Mouse (Mus musculus): ENCODE data around the gene Gm45799.
A peak's percentile ranks its signal among the peaks of the same experiment; 100 is the strongest.

Gm45799 gene

GRCm38 (mm10) chr7:105640233-105640893 lies at the start of gene Gm45799, which contains the start of gene Arfip2:
TSS of gene Gm45799 (plus strand) at chr7:105640552.
TSS of gene Arfip2 (minus strand) at chr7:105640416.
- peak; percentile 100 for DNase-seq (ENCODE audit: low read depth, low spot score)

DNA sequence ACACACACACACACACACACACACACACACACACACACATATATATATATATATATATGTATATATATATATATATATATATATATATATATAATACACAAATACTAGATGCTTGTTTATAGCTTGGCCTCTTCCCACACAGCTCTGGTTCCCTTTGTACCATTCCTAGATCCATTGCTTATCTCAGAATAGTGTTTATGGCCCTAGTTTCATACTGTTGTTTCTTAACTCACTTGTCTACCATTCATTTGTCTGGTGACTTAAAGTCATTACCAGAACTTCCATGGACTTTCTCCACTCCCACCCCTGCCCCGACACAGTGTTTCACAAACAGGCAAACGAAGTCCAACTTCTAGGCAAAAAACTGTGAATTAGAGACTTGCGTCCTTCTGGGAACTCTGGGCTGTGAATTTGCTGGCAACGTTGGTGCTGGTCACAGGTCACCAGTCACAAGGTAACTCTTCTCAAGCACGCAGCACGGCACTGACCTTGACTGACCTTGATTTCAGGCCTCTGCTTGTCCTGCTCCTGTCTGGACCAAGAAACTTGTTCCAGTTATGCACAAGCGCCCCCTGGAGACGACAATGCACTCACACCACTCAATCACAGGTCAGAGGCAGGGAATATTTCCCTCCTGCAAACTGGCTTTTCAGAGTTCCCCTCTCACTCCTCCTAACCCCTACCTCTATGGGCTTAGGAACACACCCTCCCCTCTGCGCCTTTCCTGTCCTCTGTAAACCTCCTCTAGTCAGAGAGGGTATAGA lies 37.3 kb upstream of the Gm45799 start:
- DNase-seq (ENCODE audit: low read depth, low spot score): peak; percentile 87

DNA sequence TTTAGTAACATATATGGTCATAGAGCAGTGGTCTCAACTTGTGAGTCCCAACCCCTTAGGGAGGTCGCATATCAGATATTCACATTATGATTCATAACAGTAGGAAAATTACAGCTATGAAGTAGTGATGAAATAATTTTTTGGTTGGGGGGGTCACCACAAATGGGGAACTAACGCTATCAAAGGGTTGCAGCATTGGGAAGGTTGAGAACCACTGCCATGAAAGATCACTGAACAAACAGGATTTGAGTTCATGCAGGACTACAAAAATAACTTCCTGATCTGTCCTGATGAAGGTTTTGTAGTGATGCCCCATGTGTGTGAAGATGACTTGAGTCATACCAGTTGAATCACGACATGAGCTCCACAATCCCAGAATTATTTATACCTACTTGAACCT lies 31.9 kb upstream of the Gm45799 start:
- DNase-seq (ENCODE audit: low read depth, low spot score): no peak

DNA sequence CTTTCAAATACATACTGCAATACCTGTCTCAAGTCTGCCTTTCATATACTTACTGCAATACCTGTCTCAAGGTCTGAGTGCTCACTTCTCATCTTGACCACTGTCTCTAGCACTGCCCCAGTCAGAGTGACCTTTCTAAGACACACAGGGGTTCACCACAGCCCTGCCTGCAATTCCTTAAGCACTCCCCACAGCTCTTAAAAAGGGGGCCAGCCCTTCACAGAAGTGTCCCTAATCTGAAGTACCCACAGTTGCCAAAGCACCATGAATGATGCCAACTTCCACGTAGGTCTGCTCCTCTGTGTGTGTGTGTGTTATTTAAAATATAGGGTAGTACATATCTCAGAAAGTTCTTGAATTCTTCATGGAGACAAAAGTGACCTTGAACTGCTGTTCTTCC lies 28.6 kb upstream of the Gm45799 start:
- no peak for DNase-seq (ENCODE audit: low read depth, low spot score)

DNA sequence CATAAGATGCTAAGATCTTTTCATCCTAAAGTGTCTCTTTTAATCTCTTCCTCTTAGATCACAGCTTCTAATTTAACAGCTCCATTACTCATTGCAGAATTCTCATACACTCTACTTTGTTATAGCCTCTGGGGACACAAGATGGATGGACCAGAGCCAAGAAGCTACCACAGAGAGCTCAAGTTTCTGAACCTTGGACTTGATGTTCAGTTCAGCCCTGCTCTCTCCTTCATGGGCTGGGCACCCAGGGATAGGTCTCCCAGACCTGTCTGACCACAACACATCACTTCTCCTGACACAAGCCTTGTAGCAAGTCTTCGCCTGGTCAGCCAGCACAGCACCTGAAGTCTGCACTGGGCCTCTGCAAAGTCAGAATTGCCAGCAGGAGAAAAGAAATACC lies 26.0 kb upstream of the Gm45799 start:
- no peak for DNase-seq (ENCODE audit: low read depth, low spot score)

- no peak for DNase-seq (ENCODE audit: low read depth, low spot score)
Measured at GRCm38 (mm10) chr7:105615720-105616119, 24.6 kb upstream of the Gm45799 start.

DNA sequence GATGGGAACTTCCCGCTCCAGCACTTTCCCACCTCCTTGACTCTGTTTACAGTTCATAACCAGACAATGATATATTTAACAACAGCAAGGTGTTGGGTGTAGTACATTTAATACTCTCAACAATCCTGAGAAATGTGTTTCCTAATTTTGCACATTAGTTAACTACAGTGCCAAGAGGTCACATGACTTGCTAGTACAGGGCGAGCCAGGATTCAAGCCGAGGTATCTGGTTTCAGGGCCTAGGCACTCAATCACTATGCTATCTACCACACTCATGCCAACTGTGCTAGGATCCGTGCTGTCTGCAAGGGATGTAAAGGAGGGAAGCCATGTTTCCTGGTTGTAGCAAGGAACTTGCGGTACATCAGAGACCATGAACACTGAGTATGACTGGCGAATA lies 23.8 kb upstream of the Gm45799 start:
- no peak for DNase-seq (ENCODE audit: low read depth, low spot score)

DNA sequence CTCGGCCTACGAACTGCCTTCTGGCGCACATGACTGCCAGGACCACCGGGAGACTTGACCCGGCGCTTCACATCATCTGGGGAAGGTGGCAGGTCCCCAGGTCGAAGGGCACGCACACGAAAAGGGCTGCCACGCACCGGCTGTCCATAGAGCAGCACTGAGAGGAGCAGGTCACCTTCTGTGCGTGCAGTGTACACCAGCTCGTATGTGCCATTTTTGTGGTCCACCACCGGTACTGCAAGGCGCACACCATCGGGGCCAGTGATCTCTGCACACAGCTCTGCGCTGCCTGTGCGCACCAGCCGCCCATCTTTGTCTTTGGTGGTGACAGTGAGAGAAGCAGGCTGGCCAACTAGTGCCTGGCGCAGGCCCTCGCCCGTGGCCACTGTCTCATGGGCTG lies 22.5 kb upstream of the Gm45799 start:
- DNase-seq (ENCODE audit: low read depth, low spot score): no peak

DNA sequence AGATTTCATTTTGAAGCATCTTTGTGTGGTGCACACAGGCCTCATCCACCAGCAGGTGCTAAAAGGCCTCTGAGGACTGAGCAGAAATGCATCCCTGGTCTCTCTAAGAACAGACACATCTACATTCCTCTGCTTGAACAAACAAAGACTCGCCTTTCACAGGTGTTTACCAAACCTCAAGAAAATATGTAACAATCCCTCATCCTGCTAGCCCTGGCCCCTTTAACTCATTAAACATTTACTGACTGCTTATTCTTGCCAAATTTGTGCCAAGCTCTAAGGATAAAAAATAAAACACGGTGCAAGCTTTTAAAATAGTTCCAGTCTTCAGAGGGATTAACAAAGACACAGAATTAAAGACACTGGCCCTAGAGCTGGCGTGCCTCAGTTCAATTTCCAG lies 20.7 kb upstream of the Gm45799 start:
- no peak for DNase-seq (ENCODE audit: low read depth, low spot score)

GRCm38 (mm10) chr7:105621053-105621452 lies 19.3 kb upstream of the Gm45799 start:
- peak; percentile 70 for DNase-seq (ENCODE audit: low read depth, low spot score)

DNA sequence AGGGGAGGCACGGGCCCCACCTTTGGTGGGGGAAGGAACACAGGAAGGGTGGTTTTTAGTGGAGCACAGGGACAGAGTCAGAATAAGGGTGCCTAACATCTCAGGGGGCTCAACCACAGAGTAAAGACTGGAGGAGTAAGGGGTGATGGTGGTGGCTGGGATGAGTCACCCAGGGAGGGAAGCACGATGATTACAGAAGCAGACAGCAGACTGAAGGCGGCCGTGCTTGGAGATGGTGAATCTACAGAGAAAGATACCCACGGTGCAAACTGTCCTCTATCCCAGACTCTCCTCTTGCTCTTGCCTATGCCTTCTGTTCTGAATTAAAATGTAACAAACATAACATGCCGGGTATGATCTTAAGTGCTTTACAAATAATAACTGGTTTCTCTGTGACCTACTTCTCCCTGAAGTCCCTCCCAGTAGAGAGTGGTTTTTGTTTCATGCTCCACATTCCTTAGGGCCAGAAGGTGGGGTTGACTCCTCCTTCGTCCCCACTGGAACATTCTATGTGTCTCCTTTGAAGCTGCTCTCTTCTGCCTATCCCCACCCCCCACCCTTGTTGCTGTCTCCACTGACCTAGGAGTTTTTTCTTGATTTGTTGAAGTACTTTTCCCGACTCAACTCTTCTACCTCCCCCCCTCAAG lies 18.6 kb upstream of the Gm45799 start:
- peak; percentile 65 for DNase-seq (ENCODE audit: low read depth, low spot score)

GRCm38 (mm10) chr7:105625397-105625796 lies 15.0 kb upstream of the Gm45799 start:
- peak; percentile 92 for DNase-seq (ENCODE audit: low read depth, low spot score)

DNA sequence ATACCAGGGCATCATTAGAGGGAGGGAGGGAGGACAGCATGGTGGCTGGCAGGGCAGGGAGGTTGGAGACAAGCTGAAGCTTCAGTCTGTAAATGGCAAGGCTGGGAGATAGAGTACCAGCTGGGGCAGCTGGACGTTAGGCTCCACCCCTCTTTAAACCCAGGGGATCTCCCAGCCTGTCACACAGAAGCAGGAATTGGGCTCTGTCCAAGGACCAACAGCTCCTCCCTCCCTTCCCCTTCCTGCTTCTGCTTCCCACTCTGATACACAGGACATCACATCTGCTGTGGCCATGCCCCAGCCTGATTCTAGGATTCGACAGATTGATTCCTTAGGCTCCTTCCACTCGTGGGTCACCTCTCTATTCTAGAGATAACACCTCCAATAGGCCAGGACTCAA lies 11.7 kb upstream of the Gm45799 start:
- peak; percentile 94 for DNase-seq (ENCODE audit: low read depth, low spot score)

- peak; percentile 95 for DNase-seq (ENCODE audit: low read depth, low spot score)
Measured at GRCm38 (mm10) chr7:105632551-105632972, 7.8 kb upstream of the Gm45799 start.

GRCm38 (mm10) chr7:105633127-105633800 lies 7.1 kb upstream of the Gm45799 start, which contains the start of gene Trim3:
TSS of gene Trim3 (minus strand) at chr7:105633571.
- peak; percentile 97 for DNase-seq (ENCODE audit: low read depth, low spot score)

- no peak for DNase-seq (ENCODE audit: low read depth, low spot score)
Measured at GRCm38 (mm10) chr7:105633801-105634135, 6.6 kb upstream of the Gm45799 start.

GRCm38 (mm10) chr7:105634272-105634920 lies 6.0 kb upstream of the Gm45799 start:
- no peak for DNase-seq (ENCODE audit: low read depth, low spot score)

DNA sequence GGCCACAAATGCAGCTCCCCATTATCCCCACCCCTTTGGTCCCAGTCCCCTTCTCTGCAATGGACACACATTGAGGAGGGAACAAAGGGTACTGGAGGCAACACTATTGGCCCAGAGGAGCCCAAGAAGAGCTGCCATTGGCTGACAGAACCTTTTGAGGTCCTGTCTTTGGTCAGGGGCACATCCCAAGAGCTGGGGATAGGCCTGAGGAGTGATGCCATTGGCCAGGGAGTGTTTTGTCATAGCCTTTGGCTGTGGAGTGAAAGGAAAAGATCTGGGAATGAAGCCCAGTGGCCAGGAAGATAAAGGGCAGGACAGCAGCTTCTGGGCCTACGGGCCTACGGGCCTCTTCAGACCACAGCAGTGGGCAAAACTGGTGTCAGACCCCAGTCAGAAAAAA lies 4.6 kb upstream of the Gm45799 start:
- no peak for DNase-seq (ENCODE audit: low read depth, low spot score)

DNA sequence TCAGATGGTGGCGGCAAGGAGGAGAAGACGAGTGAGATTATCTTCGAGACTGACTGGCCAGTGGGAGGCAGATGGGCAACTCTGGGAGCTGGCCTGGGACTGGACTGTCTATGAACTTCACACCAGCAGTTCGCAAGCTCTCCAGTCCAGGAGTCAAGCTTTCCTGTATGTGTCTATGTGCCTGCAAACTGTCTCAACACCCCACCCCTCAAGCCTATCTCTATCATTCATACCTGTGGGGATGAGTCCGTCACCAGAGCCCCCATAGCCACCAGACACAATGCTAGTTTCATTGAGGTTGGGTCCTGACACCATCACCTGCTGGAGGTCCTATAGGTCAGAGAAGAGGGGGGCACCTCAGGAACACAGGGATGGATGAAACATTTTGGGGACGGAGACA lies 1.6 kb upstream of the Gm45799 start:
- no peak for DNase-seq (ENCODE audit: low read depth, low spot score)

DNA sequence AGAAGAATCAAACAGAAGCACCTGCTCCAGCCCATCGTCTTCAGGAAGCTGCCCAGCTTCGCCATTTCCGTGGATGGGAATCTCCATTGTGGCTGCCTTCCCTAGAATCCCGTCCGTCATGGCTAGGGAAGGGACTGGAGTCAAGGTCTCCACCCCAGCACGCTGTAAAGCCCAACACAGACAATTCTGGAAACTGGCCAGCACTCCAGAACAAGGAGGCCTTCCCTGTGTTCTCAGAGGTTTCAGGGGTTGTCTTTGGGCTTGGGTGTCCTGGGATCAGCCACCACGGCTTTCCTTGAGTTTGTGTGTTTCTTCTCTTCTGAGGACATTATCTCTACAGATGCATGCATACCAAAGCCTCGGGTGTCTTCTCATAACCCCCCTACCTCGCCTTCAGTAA lies 1.0 kb upstream of the Gm45799 start:
- DNase-seq (ENCODE audit: low read depth, low spot score): no peak

DNA sequence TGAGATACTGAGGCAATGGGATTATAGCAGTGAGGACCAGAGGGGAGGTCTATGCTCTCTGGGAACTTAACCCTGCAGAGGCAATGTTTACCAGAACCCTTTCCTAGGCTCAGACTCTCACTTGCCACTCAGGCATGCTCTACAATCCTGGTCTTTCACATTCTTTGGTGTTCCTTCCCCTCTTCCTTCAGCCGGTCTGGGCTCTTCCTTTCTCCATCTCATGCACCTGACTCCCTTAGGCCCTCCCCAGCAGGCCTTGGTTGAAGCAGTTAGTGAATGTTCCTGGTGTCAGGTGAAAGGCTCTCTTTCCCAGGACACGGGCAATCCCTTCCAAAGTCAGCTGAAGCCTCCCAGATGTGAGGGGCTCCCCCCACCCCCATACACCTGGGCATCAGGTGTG lies 596 bp upstream of the Gm45799 start, which contains the start of gene Timm10b:
Timm10b (plus strand) TSS at position 301 of the 400 bp plus-strand sequence.
- DNase-seq (ENCODE audit: low read depth, low spot score): no peak

- peak; percentile 36 for DNase-seq (ENCODE audit: low read depth, low spot score)
Measured at GRCm38 (mm10) chr7:105640894-105641255, 523 bp downstream of the Gm45799 start.

Measured in brain, adult 2 months (tissue).